Comparison of ENCODE assay signal across 11 mouse cellular contexts in genomic region chr9:121393104-121393503, GRCm38 (mm10).
A peak's percentile ranks its signal among the peaks of the same experiment; 100 is the strongest.
DNase-seq lines count a peak whose midpoint lies in the region; ATAC-seq and TF ChIP-seq lines count a peak whose summit lies in the region.
"Had no signal": no experiment of that assay in that cellular context is flagged by ENCODE, and none has a peak within 500 bp of the region (broad histone marks: within the 10 kb centered on the region; RNA-seq: fewer than 3 reads in every experiment).

No protein-coding gene starts in this region.

- WGBS in lung, adult 2 months = 97% methylated on average over 4 of the region's 4 CpGs
- WGBS in thymus, adult 2 months = 95% methylated on average over 4 of the region's 4 CpGs

- H3K27me3 ChIP-seq in thymus, adult 2 months (ENCODE audit: control insufficient read depth, insufficient read depth, low read length) = no peaks in the 10 kb centered on the region
- H3K27me3 ChIP-seq: neural tube, embryonic 15.5 days; stomach, embryonic 15.5 days had no signal

- TF ChIP-seq POLR2A in lung, adult 2 months (IDR thresholded peaks at IDR 0.05; ENCODE audit: borderline replicate concordance, extremely low read depth, low read depth, low read length) = no peak
- TF ChIP-seq POLR2A in thymus, adult 2 months (IDR thresholded peaks at IDR 0.05; ENCODE audit: control insufficient read depth, extremely low read depth, insufficient read depth, low read length, poor library complexity) = no peak

- TF ChIP-seq CTCF in gastrocnemius, adult 2 months (IDR thresholded peaks at IDR 0.05) = peak; percentile 41
- TF ChIP-seq CTCF in lung, adult 2 months (IDR thresholded peaks at IDR 0.05; ENCODE audit: insufficient read depth, low read length) = peak; percentile 60
- no peak for TF ChIP-seq CTCF in thymus, adult 2 months (IDR thresholded peaks at IDR 0.05; ENCODE audit: borderline replicate concordance, control insufficient read depth, extremely low read depth, insufficient read depth, low read length, poor library complexity)

- no peak overlapping the region for H3K27ac ChIP-seq in gastrocnemius, adult 2 months
- no peak overlapping the region for H3K27ac ChIP-seq in thymus, adult 2 months (ENCODE audit: control insufficient read depth, insufficient read depth, low read length)
- H3K27ac ChIP-seq: neural tube, embryonic 15.5 days; stomach, embryonic 15.5 days had no signal

- no peak for DNase-seq in gastrocnemius, adult 2 months
- no peak for DNase-seq in gastrocnemius, postnatal 10 days
- no peak for DNase-seq in lung, adult 2 months
- no peak for DNase-seq in lung, postnatal 36 days
- peak; percentile 11 for DNase-seq in MEL-GATA-1-ER (ENCODE audit: extremely low read depth, low read depth)
- no peak for DNase-seq in T-cell, adult 2 months (ENCODE audit: low spot score)
- DNase-seq in thymus, adult 2 months = no peak

- H3K4me3 ChIP-seq in gastrocnemius, adult 2 months = no peak overlapping the region
- H3K4me3 ChIP-seq in lung, adult 2 months (replicated peaks; ENCODE audit: extremely low read depth, low read depth, low read length) = no peak overlapping the region
- no peak overlapping the region for H3K4me3 ChIP-seq in thymus, adult 2 months (ENCODE audit: control insufficient read depth, insufficient read depth, low read length)
- H3K4me3 ChIP-seq: neural tube, embryonic 15.5 days; stomach, embryonic 15.5 days had no signal

- H3K36me3 ChIP-seq in thymus, adult 2 months (ENCODE audit: control insufficient read depth, insufficient read depth, low read length) = peaks cover 4% of the 10 kb centered on the region
- H3K36me3 ChIP-seq: stomach, embryonic 15.5 days had no signal

- H3K4me1 ChIP-seq in lung, adult 2 months (ENCODE audit: control insufficient read depth, insufficient read depth, low read length) = peaks cover 9% of the 10 kb centered on the region
- H3K4me1 ChIP-seq in thymus, adult 2 months (replicated peaks; ENCODE audit: control insufficient read depth, insufficient read depth, low read length) = peaks cover 11% of the 10 kb centered on the region

- intact Hi-C loops in gastrocnemius, adult 2 months (cut with DNase I) = no loop called here

- peak; percentile 51 for ATAC-seq in megakaryocyte, adult 5-6 weeks (ENCODE audit: poor library complexity, severe bottlenecking)
- ATAC-seq: midbrain, embryonic 16.5 days had no signal
